In the genomic region with DNA sequence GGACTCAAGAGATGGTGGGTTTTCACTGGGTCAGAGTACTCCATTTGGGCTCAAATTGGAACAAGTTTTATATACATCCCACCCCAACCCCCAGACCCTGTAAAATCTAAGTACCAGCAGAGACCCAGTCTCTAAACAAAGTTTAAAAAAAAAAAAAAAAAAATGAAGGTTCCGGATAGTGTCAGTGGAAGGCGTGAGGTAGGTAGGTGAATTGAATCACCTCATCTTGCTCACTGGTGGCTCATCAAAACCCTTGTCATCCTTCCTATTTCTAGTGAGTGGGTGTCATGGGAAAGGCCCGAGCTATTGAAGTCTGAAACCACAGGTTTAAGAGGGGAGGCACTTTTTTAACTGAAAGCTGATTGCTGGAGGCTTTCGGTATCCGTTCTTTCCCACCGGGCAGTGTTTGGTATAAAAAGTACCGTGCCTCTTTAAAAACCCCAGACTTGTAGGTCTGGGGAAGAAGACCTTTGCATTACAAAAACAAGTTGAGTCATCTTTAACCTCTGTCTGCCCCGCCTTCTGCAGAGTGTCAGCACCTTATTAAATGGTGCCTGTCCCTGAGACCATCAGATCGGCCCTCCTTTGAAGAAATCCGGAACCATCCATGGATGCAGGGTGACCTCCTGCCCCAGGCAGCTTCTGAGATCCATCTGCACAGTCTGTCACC, we compare ENCODE assay signal across 9 mouse cellular contexts. TPM values are rescaled to one million over a fixed set of nuclear protein-coding genes. Genes with fewer than 3 reads are reported as not detected.
A peak's percentile ranks its signal among the peaks of the same experiment; 100 is the strongest.
DNase-seq lines count a peak whose midpoint lies in the region; ATAC-seq and TF ChIP-seq lines count a peak whose summit lies in the region.
"Had no signal": no experiment of that assay in that cellular context is flagged by ENCODE, and none has a peak within 500 bp of the region (broad histone marks: within the 10 kb centered on the region; RNA-seq: fewer than 3 reads in every experiment).

No protein-coding gene starts in this region.

- no peak overlapping the region for H3K27ac ChIP-seq in heart, postnatal 0 days (ENCODE audit: low read depth)
- peak overlapping the region; percentile 85 for H3K27ac ChIP-seq in liver, embryonic 14.5 days

- no peak for TF ChIP-seq EP300 in heart, postnatal 0 days (IDR thresholded peaks at IDR 0.05; ENCODE audit: low read depth)
- TF ChIP-seq EP300 in liver, embryonic 14.5 days (IDR thresholded peaks at IDR 0.05; ENCODE audit: low read depth): no peak

- H3K4me3 ChIP-seq in heart, postnatal 0 days (ENCODE audit: low read depth, low read length): 0 out of 2 replicates have a peak overlapping the region, but pooled peaks have one; percentile 2
- H3K4me3 ChIP-seq in G1E (ENCODE audit: low read depth, low read length): peak overlapping the region; percentile 99
- H3K4me3 ChIP-seq in liver, embryonic 14.5 days (ENCODE audit: insufficient read depth in 1 of 2, low read depth in 2 of 2, low read length in 2 of 2): peak overlapping the region; percentile 89 to 90

- ATAC-seq in heart, postnatal 0 days (ENCODE audit: insufficient read depth, low read depth): no peak
- no peak for ATAC-seq in G1E (ENCODE audit: extremely low read depth, insufficient number of reproducible peaks, low FRiP score, poor library complexity, severe bottlenecking)
- ATAC-seq in liver, embryonic 14.5 days (ENCODE audit: insufficient read depth): no peak

- no peaks in the 10 kb centered on the region for H3K27me3 ChIP-seq in heart, postnatal 0 days (ENCODE audit: control insufficient read depth, insufficient read depth, low read length)
- no peaks in the 10 kb centered on the region for H3K27me3 ChIP-seq in G1E (ENCODE audit: insufficient read depth, low read length)
- H3K27me3 ChIP-seq in liver, embryonic 14.5 days (ENCODE audit: control insufficient read depth, insufficient read depth, low read length): no peaks in the 10 kb centered on the region

- WGBS in heart, postnatal 0 days: 77% methylated on average over 10 of the region's 10 CpGs
- WGBS in liver, embryonic 14.5 days (ENCODE audit: insufficient replicate concordance): 58% methylated on average over 10 of the region's 10 CpGs

- H3K9me3 ChIP-seq in heart, postnatal 0 days (replicated peaks; ENCODE audit: control insufficient read depth, low read length): no peaks in the 10 kb centered on the region
- H3K9me3 ChIP-seq in G1E (replicated peaks): no peaks in the 10 kb centered on the region
- H3K9me3 ChIP-seq in liver, embryonic 14.5 days (ENCODE audit: control insufficient read depth, low read length): no peaks in the 10 kb centered on the region

- peaks cover 19% of the 10 kb centered on the region for H3K36me3 ChIP-seq in heart, postnatal 0 days (replicated peaks; ENCODE audit: control insufficient read depth, insufficient read depth, low read length)
- peaks cover 46% of the 10 kb centered on the region for H3K36me3 ChIP-seq in G1E (replicated peaks)
- H3K36me3 ChIP-seq in liver, embryonic 14.5 days (replicated peaks; ENCODE audit: control insufficient read depth, insufficient read depth, low read depth): peaks cover 53% of the 10 kb centered on the region

- DNase-seq in heart, postnatal 0 days (ENCODE audit: low spot score): no peak
- DNase-seq in heart, adult 8-10 months (ENCODE audit: low spot score): no peak
- DNase-seq in CD4-positive, CD25-positive, alpha-beta regulatory T cell, adult 2 months (ENCODE audit: low read depth, low spot score): peak; percentile 88
- DNase-seq in G1E (ENCODE audit: low spot score): no peak
- no peak for DNase-seq in liver, embryonic 14.5 days (ENCODE audit: low read depth in 3 of 3, low spot score in 3 of 3)
- DNase-seq in gastrocnemius, adult 18-20 months (ENCODE audit: low spot score): no peak
- DNase-seq in layer of hippocampus, adult 8-10 months (ENCODE audit: low spot score in 2 of 2): no peak
- DNase-seq: lung, postnatal 10 days had no signal

- H3K4me2 ChIP-seq in heart, postnatal 0 days (ENCODE audit: low read depth, low read length): peak overlapping the region; percentile 68; the same call in 1 of the 2 replicates
- H3K4me2 ChIP-seq in liver, embryonic 14.5 days (ENCODE audit: low read depth): peak overlapping the region; percentile 89

- no peak overlapping the region for H3K9ac ChIP-seq in heart, postnatal 0 days (replicated peaks; ENCODE audit: low read depth, low read length)
- peak overlapping the region; percentile 100 for H3K9ac ChIP-seq in liver, embryonic 14.5 days (replicated peaks)

- peaks cover 13% of the 10 kb centered on the region; the same call in 1 of the 2 replicates for H3K4me1 ChIP-seq in heart, postnatal 0 days (ENCODE audit: control insufficient read depth, insufficient read depth)
- peaks cover 45% of the 10 kb centered on the region for H3K4me1 ChIP-seq in G1E (ENCODE audit: insufficient read depth, low read depth, low read length)
- peaks cover 31 to 47% of the 10 kb centered on the region in 2 experiments for H3K4me1 ChIP-seq in liver, embryonic 14.5 days (replicated peaks; ENCODE audit: control insufficient read depth in 2 of 2, insufficient read depth in 2 of 2, low read length in 1 of 2)

- TF ChIP-seq CTCF in heart, postnatal 0 days (IDR thresholded peaks at IDR 0.05; ENCODE audit: low read depth): no peak
- no peak for TF ChIP-seq CTCF in G1E (IDR thresholded peaks at IDR 0.05; ENCODE audit: low read depth, low read length)
- TF ChIP-seq CTCF in liver, embryonic 14.5 days (IDR thresholded peaks at IDR 0.05; ENCODE audit: low read depth): no peak

RNA-seq across cellular contexts. Expression of a gene that starts 3.6 kb away (rescaled TPM):
- total RNA-seq in heart, postnatal 0 days (2014; rRNA removed; ENCODE audit: low replicate concordance): 58.4 and 81.0 TPM in 2 replicates
- polyA plus RNA-seq in heart, postnatal 0 days (2015; fragmentation: Nextera tagmentation; extraction: Ambion mirVana): 28.6 and 29.2 TPM in 2 replicates
- total RNA-seq in heart, adult 8-10 months (2022): 10 to 100 TPM; 16.0 to 22.3 (median 17.4) TPM
- 151 and 167 TPM in 2 replicates for total RNA-seq in G1E (2014; fragmentation: Nextera tagmentation)
- total RNA-seq in G1E (2017): 174 and 180 TPM in 2 replicates
- polyA plus RNA-seq in G1E (2012): 123 and 154 TPM in 2 replicates
- polyA plus RNA-seq in liver, embryonic 14.5 days (2012; rRNA removed): 61.4 and 64.5 TPM in 2 replicates
- 60.4 and 69.9 TPM in 2 replicates for polyA plus RNA-seq in liver, embryonic 14.5 days (2014; fragmentation: Nextera tagmentation; extraction: Ambion mirVana)
- total RNA-seq in gastrocnemius, adult 18-20 months (2021): 10 to 100 TPM; 18.8 to 25.4 TPM
- 1 to 10 TPM; 2.6 to 3.8 (median 3.4) TPM for total RNA-seq in layer of hippocampus, adult 8-10 months (2022)

RNA-seq across cellular contexts. Expression of a gene that starts 55.2 kb away (rescaled TPM):
- total RNA-seq in heart, postnatal 0 days (2014; rRNA removed; ENCODE audit: low replicate concordance): not detected in 2 replicates
- polyA plus RNA-seq in heart, postnatal 0 days (2015; fragmentation: Nextera tagmentation; extraction: Ambion mirVana): not detected in 2 replicates
- total RNA-seq in heart, adult 8-10 months (2022): not detected
- not detected in 2 replicates for total RNA-seq in G1E (2014; fragmentation: Nextera tagmentation)
- 0.11 TPM in 1 of 2 replicates, not detected in the other for total RNA-seq in G1E (2017)
- polyA plus RNA-seq in G1E (2012): not detected in 2 replicates
- not detected in 2 replicates for polyA plus RNA-seq in liver, embryonic 14.5 days (2012; rRNA removed)
- not detected in 2 replicates for polyA plus RNA-seq in liver, embryonic 14.5 days (2014; fragmentation: Nextera tagmentation; extraction: Ambion mirVana)
- total RNA-seq in gastrocnemius, adult 18-20 months (2021): not detected
- not detected for total RNA-seq in layer of hippocampus, adult 8-10 months (2022)
- polyA plus RNA-seq: large intestine, adult 2 months had no signal

RNA-seq across cellular contexts. Expression of a gene that starts 55.4 kb away (rescaled TPM):
- total RNA-seq in heart, postnatal 0 days (2014; rRNA removed; ENCODE audit: low replicate concordance): 7.0 and 8.0 TPM in 2 replicates
- polyA plus RNA-seq in heart, postnatal 0 days (2015; fragmentation: Nextera tagmentation; extraction: Ambion mirVana): 5.3 and 5.5 TPM in 2 replicates
- 10 to 100 TPM; 11.3 to 13.5 (median 11.9) TPM for total RNA-seq in heart, adult 8-10 months (2022)
- 26.7 and 30.2 TPM in 2 replicates for total RNA-seq in G1E (2014; fragmentation: Nextera tagmentation)
- 5.3 and 6.0 TPM in 2 replicates for total RNA-seq in G1E (2017)
- 24.9 and 26.2 TPM in 2 replicates for polyA plus RNA-seq in G1E (2012)
- 3.3 and 3.6 TPM in 2 replicates for polyA plus RNA-seq in liver, embryonic 14.5 days (2012; rRNA removed)
- polyA plus RNA-seq in liver, embryonic 14.5 days (2014; fragmentation: Nextera tagmentation; extraction: Ambion mirVana): 2.3 and 2.9 TPM in 2 replicates
- total RNA-seq in gastrocnemius, adult 18-20 months (2021): 10 to 100 TPM in 1 of 2 experiments, 1 to 10 TPM in 1; 9.2 to 10.7 TPM
- 10 to 100 TPM; 37.0 to 41.9 (median 37.9) TPM for total RNA-seq in layer of hippocampus, adult 8-10 months (2022)

RNA-seq across cellular contexts. Expression of a gene that starts 58.0 kb away (rescaled TPM):
- total RNA-seq in heart, postnatal 0 days (2014; rRNA removed; ENCODE audit: low replicate concordance): not detected in 2 replicates
- 0.23 and 0.45 TPM in 2 replicates for polyA plus RNA-seq in heart, postnatal 0 days (2015; fragmentation: Nextera tagmentation; extraction: Ambion mirVana)
- not detected for total RNA-seq in heart, adult 8-10 months (2022)
- 2.9 TPM in 1 of 2 replicates, not detected in the other for total RNA-seq in G1E (2014; fragmentation: Nextera tagmentation)
- 0.33 and 0.41 TPM in 2 replicates for total RNA-seq in G1E (2017)
- polyA plus RNA-seq in G1E (2012): 0.11 TPM in 1 of 2 replicates, not detected in the other
- polyA plus RNA-seq in liver, embryonic 14.5 days (2012; rRNA removed): 0.09 TPM in 1 of 2 replicates, not detected in the other
- polyA plus RNA-seq in liver, embryonic 14.5 days (2014; fragmentation: Nextera tagmentation; extraction: Ambion mirVana): not detected in 2 replicates
- total RNA-seq in gastrocnemius, adult 18-20 months (2021): not detected
- total RNA-seq in layer of hippocampus, adult 8-10 months (2022): not detected
- polyA plus RNA-seq: large intestine, adult 2 months had no signal

Comparison
In these comparisons a context has a peak if more than half of its experiments do, and no peak if none do; other contexts are left out.
1. H3K4me3 ChIP-seq: peak in every context shown above with its lines; median percentile 99 in G1E; 90 in liver, embryonic 14.5 days; 2 in heart, postnatal 0 days.